Mouse (Mus musculus) activated CD4-positive, CD25-positive, alpha-beta regulatory T cell (primary cell): ENCODE results near the gene Ifne. TPM values are rescaled to one million over a fixed set of nuclear protein-coding genes. Genes with fewer than 3 reads are reported as not detected.

Source experiments
- polyA plus RNA-seq, 2 experiments: library from polyadenylated mRNA; unstranded; fragments of 100-300 nt; shearing (Covaris generic); gene quantifications; one replicate each; pipeline ENCODE4 v1.2.1; 2017

Gene Ifne
- not detected for polyA plus RNA-seq

GRCm38 (mm10) chr4:88880101-88880500 is at the start of gene Ifne:
TSS of gene Ifne (minus strand) at chr4:88880201.

GRCm38 (mm10) chr4:88849698-88850097 is 30.3 kb downstream of the Ifne start, which contains the start of gene Ifna1:
TSS of gene Ifna1 (plus strand) at chr4:88850087.

GRCm38 (mm10) chr4:88841438-88841911 is 38.5 kb downstream of the Ifne start, which contains the start of gene Ifna4:
TSS of gene Ifna4 (plus strand) at chr4:88841861.

GRCm38 (mm10) chr4:88835225-88835624 is 44.8 kb downstream of the Ifne start, which contains the start of gene Ifna5:
TSS of gene Ifna5 (plus strand) at chr4:88835525.

Other genes with a start within 250 kb of the Ifne start
- not detected for gene C87499, start 245.8 kb downstream of the Ifne start, polyA plus RNA-seq
- gene Ifna13, start 235.7 kb downstream of the Ifne start, polyA plus RNA-seq, result not detected
- gene Ifna16, start 203.3 kb downstream of the Ifne start, polyA plus RNA-seq, result not detected
- gene Ifna2, start 196.3 kb downstream of the Ifne start, polyA plus RNA-seq, result not detected
- gene Ifnab, start 188.8 kb downstream of the Ifne start, polyA plus RNA-seq, result not detected
- gene Gm26566, start 158.4 kb downstream of the Ifne start, polyA plus RNA-seq, result under 1 TPM in 1 of 2 experiments, not detected in 1; 0.48 TPM
- 10 to 100 TPM; 18.8 to 27.9 TPM for gene Klhl9, start 157.7 kb downstream of the Ifne start, polyA plus RNA-seq
- not detected for gene Gm13271, start 125.3 kb downstream of the Ifne start, polyA plus RNA-seq
- under 1 TPM; 0.75 to 0.85 TPM for gene Gm13283, start 120.1 kb downstream of the Ifne start, polyA plus RNA-seq
- gene Gm13290, start 106.4 kb downstream of the Ifne start, polyA plus RNA-seq, result under 1 TPM in 1 of 2 experiments, not detected in 1; 0.19 TPM
- not detected for gene Gm13289, start 103.3 kb downstream of the Ifne start, polyA plus RNA-seq
- gene Gm13272, start 100.4 kb downstream of the Ifne start, polyA plus RNA-seq, result not detected
- under 1 TPM in 1 of 2 experiments, not detected in 1; 0.48 TPM for gene Ifnz, start 98.1 kb downstream of the Ifne start, polyA plus RNA-seq
- not detected for gene Gm13276, start 94.5 kb downstream of the Ifne start, polyA plus RNA-seq
- gene Gm13277, start 91.6 kb downstream of the Ifne start, polyA plus RNA-seq, result not detected
- gene Gm13278, start 88.7 kb downstream of the Ifne start, polyA plus RNA-seq, result not detected
- not detected for gene Gm13275, start 85.7 kb downstream of the Ifne start, polyA plus RNA-seq
- gene Gm13279, start 82.8 kb downstream of the Ifne start, polyA plus RNA-seq, result not detected
- 1 to 10 TPM in 1 of 2 experiments, under 1 TPM in 1; 0.80 to 1.1 TPM for gene Gm13285, start 80.5 kb downstream of the Ifne start, polyA plus RNA-seq
- not detected for gene Gm13287, start 76.9 kb downstream of the Ifne start, polyA plus RNA-seq
- under 1 TPM in 1 of 2 experiments, not detected in 1; 0.10 TPM for gene Gm13288, start 74.7 kb downstream of the Ifne start, polyA plus RNA-seq
- not detected for gene Ifna7, start 64.0 kb downstream of the Ifne start, polyA plus RNA-seq
- not detected for gene Ifna11, start 60.2 kb downstream of the Ifne start, polyA plus RNA-seq
- not detected for gene Ifna6, start 52.8 kb downstream of the Ifne start, polyA plus RNA-seq
- not detected for gene Ifna5, start 44.7 kb downstream of the Ifne start, polyA plus RNA-seq
- gene Ifna4, start 38.3 kb downstream of the Ifne start, polyA plus RNA-seq, result not detected
- not detected for gene Ifna1, start 30.1 kb downstream of the Ifne start, polyA plus RNA-seq